Mouse (Mus musculus): ENCODE results near the gene Rps6ka5. TPM values are rescaled to one million over a fixed set of nuclear protein-coding genes. Genes with fewer than 3 reads are reported as not detected.

The Rps6ka5 gene
- polyA plus RNA-seq (2015; fragmentation: Nextera tagmentation; extraction: Ambion mirVana) = 13.0 and 13.7 TPM in 2 replicates

GRCm38 (mm10) chr12:100726651-100727050 lies at the start of gene Rps6ka5:
Rps6ka5 (minus strand) TSS chr12:100726983.
- H3K9ac ChIP-seq (replicated peaks) = peak within 1 kb of the TSS; percentile 5; the same call in 1 of the 2 replicates
- 93% methylated on average over 4 of the region's 4 CpGs for WGBS

GRCm38 (mm10) chr12:100775911-100776581 lies 49.3 kb upstream of the Rps6ka5 start:
- Histone ChIP-seq H3K9me3 (no peaks in the 10 kb centered on the region), H3K27me3 (no peaks in the 10 kb centered on the region), H3K4me2 (replicated peaks) (no peak overlapping the region), H3K36me3 (no peaks in the 10 kb centered on the region), H3K4me1 (peaks cover 33% of the 10 kb centered on the region), H3K27ac (replicated peaks) (no peak overlapping the region), H3K9ac (replicated peaks) (no peak overlapping the region), H3K4me3 (no peak overlapping the region)
- 80% methylated on average over 8 of the region's 8 CpGs for WGBS
- ATAC-seq (replicated peaks) = no peak

More at GRCm38 (mm10) chr12:100726651-100727050, at the start of gene Rps6ka5:
- Histone ChIP-seq H3K36me3 (no peaks in the 10 kb centered on the region), H3K4me2 (replicated peaks) (peak within 1 kb of the TSS; percentile 48), H3K9me3 (no peaks in the 10 kb centered on the region), H3K4me1 (peaks cover 20% of the 10 kb centered on the region), H3K4me3 (peak within 1 kb of the TSS; percentile 68; the same call in 1 of the 2 replicates), H3K27me3 (no peaks in the 10 kb centered on the region), H3K27ac (replicated peaks) (peak within 1 kb of the TSS; percentile 57; the same call in 1 of the 2 replicates)
- ATAC-seq (replicated peaks) = no peak

- Histone ChIP-seq H3K4me2 (replicated peaks) (no peak overlapping the region), H3K9me3 (no peaks in the 10 kb centered on the region), H3K27me3 (no peaks in the 10 kb centered on the region), H3K27ac (replicated peaks) (no peak overlapping the region), H3K36me3 (no peaks in the 10 kb centered on the region), H3K4me1 (peaks cover 30% of the 10 kb centered on the region), H3K9ac (replicated peaks) (no peak overlapping the region), H3K4me3 (no peak overlapping the region)
- no peak for ATAC-seq (replicated peaks)
Observed at GRCm38 (mm10) chr12:100775291-100775690, 48.5 kb upstream of the Rps6ka5 start.

GRCm38 (mm10) chr12:100774756-100775155 lies 48.0 kb upstream of the Rps6ka5 start:
- 81% methylated on average over 7 of the region's 7 CpGs for WGBS
- ATAC-seq (replicated peaks) = no peak

GRCm38 (mm10) chr12:100772230-100772984 lies 45.6 kb upstream of the Rps6ka5 start:
- Histone ChIP-seq H3K4me2 (replicated peaks) (no peak overlapping the region), H3K27me3 (no peaks in the 10 kb centered on the region), H3K9ac (replicated peaks) (no peak overlapping the region), H3K4me3 (no peak overlapping the region), H3K36me3 (no peaks in the 10 kb centered on the region), H3K27ac (replicated peaks) (peak overlapping the region; percentile 59), H3K4me1 (peaks cover 12% of the 10 kb centered on the region), H3K9me3 (no peaks in the 10 kb centered on the region)
- peak; percentile 73 for ATAC-seq (replicated peaks)
- 31% methylated on average over 7 of the region's 7 CpGs for WGBS

More at GRCm38 (mm10) chr12:100774756-100775155, 48.0 kb upstream of the Rps6ka5 start:
- Histone ChIP-seq H3K4me3 (no peak overlapping the region), H3K36me3 (no peaks in the 10 kb centered on the region), H3K9me3 (no peaks in the 10 kb centered on the region), H3K27ac (replicated peaks) (no peak overlapping the region), H3K27me3 (no peaks in the 10 kb centered on the region), H3K4me1 (peaks cover 27% of the 10 kb centered on the region), H3K4me2 (replicated peaks) (no peak overlapping the region), H3K9ac (replicated peaks) (no peak overlapping the region)

GRCm38 (mm10) chr12:100770765-100771164 lies 44.0 kb upstream of the Rps6ka5 start:
- Histone ChIP-seq H3K9ac (replicated peaks) (no peak overlapping the region), H3K27me3 (no peaks in the 10 kb centered on the region), H3K4me3 (no peak overlapping the region), H3K9me3 (no peaks in the 10 kb centered on the region), H3K4me1 (peaks cover 12% of the 10 kb centered on the region), H3K4me2 (replicated peaks) (no peak overlapping the region), H3K27ac (replicated peaks) (no peak overlapping the region), H3K36me3 (no peaks in the 10 kb centered on the region)
- WGBS = 85% methylated on average over 3 of the region's 3 CpGs
- no peak for ATAC-seq (replicated peaks)

GRCm38 (mm10) chr12:100769871-100770270 lies 43.1 kb upstream of the Rps6ka5 start:
- Histone ChIP-seq H3K36me3 (no peaks in the 10 kb centered on the region), H3K4me2 (replicated peaks) (no peak overlapping the region), H3K4me3 (no peak overlapping the region), H3K9ac (replicated peaks) (no peak overlapping the region), H3K9me3 (no peaks in the 10 kb centered on the region), H3K27me3 (no peaks in the 10 kb centered on the region), H3K27ac (replicated peaks) (no peak overlapping the region), H3K4me1 (peaks cover 12% of the 10 kb centered on the region)
- WGBS = 92% methylated on average over 6 of the region's 6 CpGs
- no peak for ATAC-seq (replicated peaks)

GRCm38 (mm10) chr12:100764329-100765018 lies 37.7 kb upstream of the Rps6ka5 start:
- ATAC-seq (replicated peaks) = no peak
- 75% methylated on average over 13 of the region's 13 CpGs for WGBS
- Histone ChIP-seq H3K27ac (replicated peaks) (peak overlapping the region; percentile 88), H3K9ac (replicated peaks) (no peak overlapping the region), H3K9me3 (no peaks in the 10 kb centered on the region), H3K36me3 (no peaks in the 10 kb centered on the region), H3K4me3 (no peak overlapping the region), H3K4me2 (replicated peaks) (no peak overlapping the region), H3K27me3 (no peaks in the 10 kb centered on the region), H3K4me1 (peaks cover 16% of the 10 kb centered on the region)

- ATAC-seq (replicated peaks) = peak; percentile 70
- H3K36me3 ChIP-seq = no peaks in the 10 kb centered on the region
- peaks cover 16% of the 10 kb centered on the region for H3K4me1 ChIP-seq
- no peak overlapping the region for H3K4me3 ChIP-seq
- H3K27ac ChIP-seq (replicated peaks) = peak overlapping the region; percentile 88
- no peaks in the 10 kb centered on the region for H3K9me3 ChIP-seq
- WGBS = 50% methylated on average over 11 of the region's 11 CpGs
- peak overlapping the region; percentile 23; the same call in 1 of the 2 replicates for H3K9ac ChIP-seq (replicated peaks)
- H3K4me2 ChIP-seq (replicated peaks) = peak overlapping the region; percentile 18; the same call in 1 of the 2 replicates
- H3K27me3 ChIP-seq = no peaks in the 10 kb centered on the region
Observed at GRCm38 (mm10) chr12:100762663-100763425, 36.1 kb upstream of the Rps6ka5 start.

- no peak overlapping the region for H3K4me3 ChIP-seq
- H3K27me3 ChIP-seq = no peaks in the 10 kb centered on the region
- H3K9ac ChIP-seq (replicated peaks) = no peak overlapping the region
- no peak overlapping the region for H3K4me2 ChIP-seq (replicated peaks)
- peak overlapping the region; percentile 71 for H3K27ac ChIP-seq (replicated peaks)
- peaks cover 14% of the 10 kb centered on the region for H3K4me1 ChIP-seq
- 0 out of 2 replicates have a peak, but pooled peaks have one; percentile 26 for ATAC-seq (replicated peaks)
- 32% methylated on average over 4 of the region's 4 CpGs for WGBS
- H3K9me3 ChIP-seq = no peaks in the 10 kb centered on the region
- H3K36me3 ChIP-seq = no peaks in the 10 kb centered on the region
Observed at GRCm38 (mm10) chr12:100757427-100757826, 30.6 kb upstream of the Rps6ka5 start.

GRCm38 (mm10) chr12:100753716-100754115 lies 26.9 kb upstream of the Rps6ka5 start:
- no peak overlapping the region for H3K4me3 ChIP-seq
- H3K4me2 ChIP-seq (replicated peaks) = no peak overlapping the region
- no peak for ATAC-seq (replicated peaks)
- H3K27me3 ChIP-seq = no peaks in the 10 kb centered on the region
- no peak overlapping the region for H3K27ac ChIP-seq (replicated peaks)
- no peaks in the 10 kb centered on the region for H3K9me3 ChIP-seq
- no peaks in the 10 kb centered on the region for H3K36me3 ChIP-seq
- H3K9ac ChIP-seq (replicated peaks) = no peak overlapping the region
- H3K4me1 ChIP-seq = peaks cover 14% of the 10 kb centered on the region
- WGBS = 37% methylated on average over 1 of the region's 1 CpGs

All from forebrain, embryonic 15.5 days (tissue).